Mouse (Mus musculus) left cerebral cortex, adult 9 months (tissue): ENCODE measurements around the gene Gm11639.
A peak's percentile ranks its signal among the peaks of the same experiment; 100 is the strongest.

Experiments used
- DNase-seq, 2 experiments: peaks; one replicate each; pipeline ENCODE4 v3.0.0; 2022; ENCODE audit warnings: low spot score in 2 of 2

Gene Gm11639

GRCm38 (mm10) chr11:104704097-104704496 is 18.6 kb downstream of the Gm11639 start:
- no peak for DNase-seq

GRCm38 (mm10) chr11:104707084-104707483 is 21.6 kb downstream of the Gm11639 start:
- DNase-seq = no peak

DNA sequence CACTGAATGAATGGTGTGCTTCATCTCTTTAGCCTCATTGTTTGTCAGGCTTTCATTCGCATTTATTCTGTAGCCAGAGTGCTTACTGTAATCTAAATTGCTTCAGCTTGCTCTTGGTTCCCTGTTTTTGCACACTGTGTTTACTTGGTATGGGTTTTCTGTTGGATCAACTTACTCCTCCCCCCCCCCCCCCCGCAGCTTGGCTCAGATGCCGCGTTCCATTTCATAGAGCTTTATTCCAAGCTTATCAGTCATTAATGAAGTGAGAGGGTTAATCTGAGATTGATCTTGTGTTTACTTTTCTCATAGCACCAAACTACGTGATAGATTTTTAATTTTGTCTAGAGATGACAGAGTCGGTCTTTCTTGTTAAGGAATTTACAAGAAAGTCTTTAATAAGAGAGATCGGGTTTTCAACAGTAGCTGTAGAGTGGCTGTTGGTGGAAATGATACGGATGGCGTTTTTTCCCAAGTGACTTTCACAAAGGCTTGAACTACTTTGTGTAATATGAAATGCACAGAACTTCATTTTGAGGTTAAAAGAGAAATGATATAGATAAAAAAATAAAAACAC is 59.6 kb downstream of the Gm11639 start:
- DNase-seq = no peak

DNA sequence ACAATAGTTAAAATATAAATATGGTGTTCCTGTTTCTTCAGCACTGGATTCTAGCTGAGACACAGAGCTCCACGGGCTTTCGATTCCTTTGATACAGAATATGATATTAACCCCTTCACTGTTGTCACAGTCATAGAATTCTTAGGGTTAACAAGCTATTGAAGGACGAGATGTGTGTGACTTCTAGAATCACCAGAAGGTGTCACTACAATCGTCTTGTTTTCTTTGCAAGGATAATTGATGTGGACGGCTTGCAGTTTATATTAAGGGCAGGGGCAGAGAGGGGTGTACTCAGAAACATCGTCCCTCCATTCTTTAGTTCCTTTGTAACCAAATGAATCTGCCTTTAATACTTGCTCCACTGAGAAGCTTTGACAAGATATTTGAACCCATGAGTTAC is 80.3 kb downstream of the Gm11639 start:
- DNase-seq = no peak

DNA sequence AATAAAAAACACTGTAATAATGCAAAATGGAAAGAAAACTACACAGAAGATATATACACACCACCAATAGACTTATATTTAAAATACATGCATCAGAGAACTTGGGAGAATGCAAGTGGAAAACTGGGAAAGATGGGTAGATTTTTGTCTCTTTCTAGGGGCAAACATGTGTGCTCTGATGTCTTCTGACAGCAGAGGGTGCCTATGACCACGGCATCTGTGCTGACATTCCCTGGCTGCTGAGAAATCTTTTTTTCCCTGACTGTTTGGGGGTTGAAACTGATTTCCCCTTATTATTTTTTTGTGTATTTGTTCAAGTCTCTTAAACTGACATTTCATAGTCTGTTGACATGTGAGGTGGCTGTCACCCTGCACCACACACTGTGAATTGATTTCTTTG is 81.6 kb downstream of the Gm11639 start:
- DNase-seq = no peak

DNA sequence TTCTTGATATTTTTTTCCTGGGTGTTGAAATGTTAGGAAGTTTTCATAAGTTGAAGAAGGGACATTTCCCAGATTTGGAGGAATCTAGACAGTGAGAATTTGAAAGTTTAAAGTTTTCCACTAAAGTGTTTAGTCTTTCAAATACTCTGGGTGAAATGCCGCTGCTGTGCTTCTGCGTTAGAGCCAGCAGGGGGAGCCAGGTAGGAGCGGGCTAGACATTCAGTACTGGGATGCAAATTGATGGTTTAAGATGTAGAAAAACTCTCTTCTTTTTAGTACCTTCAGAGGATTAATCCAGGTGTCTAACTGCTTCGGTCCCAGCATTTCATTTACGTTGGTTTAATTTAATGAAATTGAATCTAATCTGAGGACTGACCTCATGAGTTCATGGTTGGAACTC is 82.6 kb downstream of the Gm11639 start:
- DNase-seq = peak in 1 of 2 experiments; percentile 47

GRCm38 (mm10) chr11:104778796-104779195 is 93.3 kb downstream of the Gm11639 start:
- no peak for DNase-seq

GRCm38 (mm10) chr11:104944723-104945122 is 259.2 kb downstream of the Gm11639 start:
- no peak for DNase-seq

DNA sequence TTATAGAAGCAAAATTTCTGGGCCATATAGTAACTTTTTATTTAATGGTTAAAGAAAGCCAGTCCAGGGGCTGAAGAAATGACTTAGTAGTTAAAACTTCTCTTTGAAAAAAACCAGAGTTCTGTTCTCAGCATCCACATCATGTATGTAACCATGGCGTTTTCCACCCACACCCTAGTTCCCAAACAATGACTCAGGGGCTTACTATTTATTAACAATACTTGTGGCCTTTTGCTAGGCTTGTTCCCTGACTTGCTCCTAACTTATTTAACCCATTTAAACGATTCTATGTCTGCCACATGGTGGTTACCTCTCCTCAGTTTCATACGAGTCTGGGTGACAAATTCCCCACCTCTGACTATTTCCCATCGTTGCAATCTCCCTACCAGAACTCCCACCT is 266.8 kb downstream of the Gm11639 start:
- DNase-seq = no peak

GRCm38 (mm10) chr11:104967862-104968261 is 282.4 kb downstream of the Gm11639 start:
- no peak for DNase-seq

- no peak for DNase-seq
Observed at GRCm38 (mm10) chr11:104968388-104968787, 282.9 kb downstream of the Gm11639 start.

DNA sequence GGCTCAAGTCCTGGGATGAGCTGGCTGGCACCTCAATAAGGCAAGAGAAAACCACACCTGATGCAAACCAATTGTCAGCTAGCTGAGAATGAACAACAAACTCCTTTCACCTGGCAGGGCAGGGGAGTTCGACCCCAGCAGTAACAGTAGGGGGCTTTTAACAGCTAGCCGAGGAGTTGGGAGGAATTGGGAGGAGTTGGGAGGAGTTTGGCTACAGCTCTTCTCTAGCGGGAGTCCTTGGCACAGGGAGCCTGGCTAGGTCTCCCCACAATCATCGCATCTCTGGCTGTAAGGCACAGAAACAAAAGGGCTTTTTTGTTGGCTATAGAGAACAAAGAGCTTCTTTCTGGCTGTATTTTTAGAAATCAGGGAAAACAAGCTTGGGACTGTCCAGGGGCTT is 285.8 kb downstream of the Gm11639 start:
- DNase-seq = peak in 1 of 2 experiments; percentile 2

DNA sequence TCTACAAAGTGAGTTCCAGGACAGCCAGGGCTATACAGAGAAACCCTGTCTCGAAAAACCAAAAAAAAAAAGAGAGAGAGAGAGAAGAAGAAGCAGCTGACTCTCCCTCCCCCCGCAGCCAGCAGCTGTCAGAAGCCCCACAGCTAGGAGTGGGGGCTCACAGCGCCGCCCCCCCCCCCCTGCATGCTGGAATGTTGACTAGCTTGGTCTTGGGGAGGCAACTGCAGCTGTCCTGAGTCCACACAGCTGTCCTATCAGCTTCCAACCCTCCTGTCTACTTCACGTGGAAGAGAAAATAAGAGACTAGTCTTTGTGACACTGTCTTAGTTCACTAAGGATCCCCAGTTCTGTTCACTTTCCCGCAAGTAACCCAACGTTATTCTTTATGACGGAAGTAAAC is 287.0 kb downstream of the Gm11639 start:
- DNase-seq = no peak

DNA sequence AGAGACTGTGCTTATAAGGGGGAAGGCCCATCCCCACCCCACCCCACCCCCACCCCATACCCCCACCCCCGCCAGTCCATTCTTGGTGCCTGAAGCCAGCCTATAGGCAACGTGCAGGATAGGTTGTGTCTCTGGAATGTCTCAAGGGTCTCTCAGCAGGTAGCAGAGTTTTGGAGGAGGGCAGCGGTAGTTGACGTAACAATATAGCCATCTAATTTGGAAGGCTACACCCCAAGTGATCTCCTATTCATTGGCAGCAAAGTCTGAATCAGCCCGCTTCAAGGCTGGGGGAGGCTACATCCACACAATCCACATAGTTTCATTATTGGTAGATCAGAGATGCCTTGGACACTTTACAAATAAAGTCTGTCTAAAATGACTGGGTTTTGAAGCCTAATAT is 292.5 kb downstream of the Gm11639 start:
- DNase-seq = no peak

DNA sequence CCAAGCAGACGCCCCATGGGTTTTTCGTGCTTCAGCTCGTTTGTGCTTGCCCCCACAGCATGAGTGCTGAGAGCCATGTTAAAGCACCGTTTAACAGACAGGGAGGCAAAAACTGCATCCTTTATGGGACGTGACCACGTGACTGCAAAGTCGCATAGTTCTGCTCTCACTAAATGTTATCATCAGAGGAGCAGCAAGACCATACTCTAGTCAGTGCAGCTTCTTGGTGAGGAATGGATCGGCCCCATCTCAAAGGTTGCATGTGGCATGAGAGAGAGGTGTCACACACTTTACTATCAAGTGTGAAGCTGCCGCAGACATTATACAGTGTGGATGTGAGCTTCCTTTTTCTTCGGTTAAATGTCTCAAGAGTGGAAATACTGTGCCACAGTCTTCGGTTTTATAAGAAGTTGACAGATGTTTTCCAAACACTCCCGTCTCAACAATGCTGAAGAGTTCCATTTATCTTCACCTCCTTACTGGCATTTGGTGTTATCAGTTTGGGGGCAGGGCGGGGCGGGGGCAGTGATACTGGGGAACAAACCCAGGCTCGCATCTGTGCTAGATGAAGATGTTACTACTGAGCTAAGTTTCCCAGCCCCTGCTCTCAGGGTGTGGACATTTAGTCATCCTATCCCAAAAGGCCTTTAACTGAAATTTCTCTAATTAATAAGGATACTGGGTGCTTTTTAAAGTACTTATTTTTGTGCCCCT is 296.0 kb downstream of the Gm11639 start:
- DNase-seq = no peak

- no peak for DNase-seq
Observed at GRCm38 (mm10) chr11:105009232-105009631, 323.7 kb downstream of the Gm11639 start.

- no peak for DNase-seq
Observed at GRCm38 (mm10) chr11:105021071-105021470, 335.6 kb downstream of the Gm11639 start.

DNA sequence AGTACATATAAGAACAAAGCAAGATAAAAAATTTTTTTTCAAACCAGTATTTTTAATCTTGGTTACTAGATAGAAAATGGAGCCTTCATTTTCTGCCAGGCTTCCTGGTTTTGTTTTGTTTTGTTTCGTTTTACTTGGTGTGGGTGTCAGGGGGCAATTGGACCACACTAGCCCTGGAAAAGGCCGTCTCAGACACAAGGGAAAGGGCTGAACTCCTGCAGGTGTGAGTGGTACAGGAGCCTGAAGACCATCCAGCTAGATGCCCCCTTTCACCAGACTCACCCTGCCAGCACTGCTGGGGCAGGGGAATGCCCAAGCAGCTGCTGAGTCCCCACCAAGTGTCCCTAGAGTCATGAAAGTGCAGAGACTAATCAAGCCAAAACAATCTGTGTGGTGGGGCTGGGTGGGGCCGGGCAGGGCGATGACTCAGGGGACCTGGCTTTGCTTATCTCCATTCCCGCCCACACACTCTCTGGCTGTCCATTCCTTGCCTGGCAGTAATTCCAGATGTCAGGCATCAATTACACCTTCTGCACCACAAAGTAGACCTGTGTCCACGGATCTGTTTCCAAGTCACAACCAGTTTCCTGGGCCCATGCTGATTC is 343.3 kb downstream of the Gm11639 start:
- no peak for DNase-seq

DNA sequence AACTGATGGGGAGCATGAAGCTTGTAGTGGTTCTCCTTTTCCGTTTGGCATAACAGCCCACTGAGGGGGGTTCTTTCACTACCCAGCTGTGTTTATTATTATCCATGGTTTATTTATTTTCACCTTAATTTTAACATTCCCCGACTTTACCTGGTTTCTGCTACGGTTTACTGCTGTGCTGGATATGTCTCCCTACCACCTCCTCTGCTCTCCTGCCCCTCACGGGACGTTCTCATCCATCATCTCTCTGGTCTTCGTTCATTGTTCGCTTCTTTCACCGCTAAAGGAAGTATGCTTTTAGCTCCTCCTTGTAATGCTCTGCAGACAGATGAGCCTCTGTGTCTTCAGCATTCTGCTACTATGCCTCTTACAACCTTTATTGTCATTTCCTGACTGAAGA is 344.0 kb downstream of the Gm11639 start:
- DNase-seq = no peak

DNA sequence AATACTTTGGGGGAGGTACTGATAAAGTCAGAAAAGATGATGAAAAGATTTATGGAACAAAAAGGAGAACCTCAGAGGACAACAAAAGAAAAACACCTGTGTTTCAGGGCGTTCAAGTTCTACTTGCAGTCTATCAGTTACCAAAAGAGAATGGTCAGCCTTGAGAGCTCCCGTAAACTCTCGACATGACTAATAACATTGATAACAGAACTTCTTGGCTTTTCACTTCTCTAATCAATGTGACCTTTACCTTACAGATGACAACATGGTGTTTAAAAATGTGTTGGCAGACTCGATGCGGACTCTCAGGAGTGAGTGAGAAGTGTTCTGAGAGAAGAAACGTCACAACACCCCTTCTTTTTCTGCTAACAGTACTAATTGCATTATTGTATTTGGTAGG is 344.7 kb downstream of the Gm11639 start:
- no peak for DNase-seq

DNA sequence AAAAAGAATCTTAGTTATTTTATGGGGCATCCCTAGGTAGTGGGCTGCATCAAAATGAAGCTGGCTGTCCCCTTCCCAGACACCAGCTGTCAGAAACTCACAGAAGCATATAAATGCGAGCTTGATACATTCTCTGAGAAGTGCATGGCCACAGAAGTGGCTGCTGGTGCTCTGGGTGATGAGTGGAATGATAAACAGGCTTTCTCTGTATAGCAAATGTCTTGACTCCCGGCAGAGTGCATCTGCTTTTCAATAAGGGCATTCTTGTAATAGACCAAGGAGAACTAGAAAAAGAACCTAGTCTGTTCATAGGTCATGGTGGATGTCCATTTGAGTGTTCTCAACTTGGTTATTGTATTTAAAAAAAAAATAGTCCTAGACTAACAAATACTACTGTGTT is 345.6 kb downstream of the Gm11639 start:
- DNase-seq = no peak

GRCm38 (mm10) chr11:105035081-105035480 is 349.6 kb downstream of the Gm11639 start:
- DNase-seq = no peak

DNA sequence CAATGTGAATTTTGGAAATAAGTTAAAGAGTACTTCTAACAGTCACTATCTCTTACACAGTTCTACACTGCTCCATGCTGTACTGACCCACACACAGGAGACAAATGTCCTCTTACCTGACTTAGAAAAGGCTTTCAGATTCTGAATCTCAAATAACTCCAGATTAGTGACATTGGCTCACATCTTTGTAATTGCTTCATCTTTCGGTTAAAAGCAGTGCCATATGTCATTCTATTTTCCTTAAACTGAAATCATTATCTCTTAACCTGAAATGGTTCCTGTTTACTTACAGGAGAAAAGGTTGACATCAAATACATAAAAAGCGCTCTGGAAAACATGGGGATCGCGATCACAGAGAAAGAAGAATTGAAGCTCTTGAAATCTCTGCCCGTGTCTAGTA is 377.8 kb downstream of the Gm11639 start, which contains the start of gene Efcab3:
Gene Efcab3 (plus strand): TSS at position 301 of the 400 bp plus-strand sequence.
- no peak for DNase-seq
